Mouse (Mus musculus) forebrain, embryonic 15.5 days (tissue): Measurements from ENCODE around the gene Rpl32. TPM values are rescaled to one million over a fixed set of nuclear protein-coding genes. Genes with fewer than 3 reads are reported as not detected.
A peak's percentile ranks its signal among the peaks of the same experiment; 100 is the strongest.

ENCODE experiments used
- ATAC-seq: fragments of 200-750 bp; cut with Nextera tagmentation; replicated peaks from 2 replicates; pipeline ENCODE4 v1.8.0; 2017; ENCODE audit warnings: mild to moderate bottlenecking, moderate TSS enrichment, moderate library complexity
- H3K27ac ChIP-seq: fragments of 300-500 bp; sonication (generic); replicated peaks from 2 replicates; pipeline ENCODE4 v1.5.1; 2015; ENCODE audit warnings: mild to moderate bottlenecking, inconsistent platforms
- H3K27me3 ChIP-seq: fragments of 300-500 bp; sonication (generic); 2 replicates; pipeline ENCODE4 v1.6.1; 2015; ENCODE audit warnings: inconsistent platforms
- H3K36me3 ChIP-seq: fragments of 300-500 bp; sonication (generic); 2 replicates; pipeline ENCODE4 v1.6.1; 2015; ENCODE audit warnings: mild to moderate bottlenecking, inconsistent platforms
- H3K4me1 ChIP-seq: fragments of 300-500 bp; sonication (generic); 2 replicates; pipeline ENCODE4 v1.6.1; 2015; ENCODE audit warnings: inconsistent platforms
- H3K4me2 ChIP-seq: fragments of 300-500 bp; sonication (generic); replicated peaks from 2 replicates; pipeline ENCODE4 v1.6.1; 2015; ENCODE audit warnings: mild to moderate bottlenecking, inconsistent platforms
- H3K4me3 ChIP-seq: fragments of 300-500 bp; sonication (generic); 2 replicates; pipeline ENCODE4 v1.5.1; 2015; ENCODE audit warnings: mild to moderate bottlenecking, inconsistent platforms
- H3K9ac ChIP-seq: fragments of 300-500 bp; sonication (generic); replicated peaks from 2 replicates; pipeline ENCODE4 v1.6.1; 2015; ENCODE audit warnings: mild to moderate bottlenecking, inconsistent platforms
- H3K9me3 ChIP-seq: fragments of 300-500 bp; sonication (generic); 2 replicates; pipeline ENCODE4 v1.6.1; 2016; ENCODE audit warnings: inconsistent platforms
- WGBS: fragments of 180-500 bp; shearing (Covaris S2); methylation state at CpG from one replicate; pipeline ENCODE4 v1.1.7; 2015; ENCODE audit warnings: mixed read lengths; 5-methylcytosine and 5-hydroxymethylcytosine counted together
- polyA plus RNA-seq: library from polyadenylated mRNA; unstranded; fragments of >200 nt; fragmentation: Nextera tagmentation; extraction: Ambion mirVana; gene quantifications from 2 replicates; pipeline ENCODE4 v1.2.1, GENCODE M21; 2015

Rpl32 gene
- polyA plus RNA-seq = 1,339 and 1,342 TPM in 2 replicates

DNA sequence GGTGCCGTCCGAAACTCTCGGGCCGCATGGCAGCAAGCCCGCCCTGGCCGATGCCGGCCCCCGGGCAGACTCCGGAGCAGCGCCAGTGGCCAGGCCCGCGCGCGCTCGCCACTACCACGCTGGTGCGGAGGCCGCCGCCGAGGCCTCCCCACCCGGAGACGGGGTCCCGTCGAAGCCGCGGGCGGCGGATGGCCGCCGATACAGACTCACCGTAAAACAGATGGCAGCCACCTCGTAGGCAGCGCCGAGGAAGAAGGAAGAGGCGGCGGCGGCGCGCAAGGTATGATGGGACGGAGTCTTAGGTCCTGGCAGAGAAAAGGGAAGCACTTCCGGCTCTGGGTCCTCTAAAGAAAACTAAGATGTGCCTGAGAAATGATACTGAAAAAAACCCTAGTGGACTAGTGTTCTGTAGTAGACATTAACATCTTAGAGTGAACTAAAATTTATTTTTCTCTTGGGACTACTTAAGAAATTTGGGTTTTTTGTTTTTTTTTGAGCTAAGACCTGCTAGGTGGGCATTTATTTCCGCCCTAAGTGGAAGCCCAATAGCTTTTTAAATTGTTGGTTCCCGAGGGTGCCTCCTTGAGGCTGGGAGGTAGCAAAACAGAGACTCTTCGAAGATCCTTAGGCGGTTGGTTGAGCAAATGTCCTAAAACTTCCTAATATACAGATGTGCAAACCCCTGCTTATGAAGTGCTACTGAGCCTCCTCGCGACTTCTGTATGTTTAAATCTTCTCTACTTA, at the start of gene Rpl32:
Rpl32 (minus strand) TSS at position 260 of the 744 bp plus-strand sequence.
- H3K4me2 ChIP-seq = peak within 1 kb of the TSS; percentile 71
- peak; percentile 92 for ATAC-seq
- WGBS = under 1% methylated on average over 47 of the region's 47 CpGs

DNA sequence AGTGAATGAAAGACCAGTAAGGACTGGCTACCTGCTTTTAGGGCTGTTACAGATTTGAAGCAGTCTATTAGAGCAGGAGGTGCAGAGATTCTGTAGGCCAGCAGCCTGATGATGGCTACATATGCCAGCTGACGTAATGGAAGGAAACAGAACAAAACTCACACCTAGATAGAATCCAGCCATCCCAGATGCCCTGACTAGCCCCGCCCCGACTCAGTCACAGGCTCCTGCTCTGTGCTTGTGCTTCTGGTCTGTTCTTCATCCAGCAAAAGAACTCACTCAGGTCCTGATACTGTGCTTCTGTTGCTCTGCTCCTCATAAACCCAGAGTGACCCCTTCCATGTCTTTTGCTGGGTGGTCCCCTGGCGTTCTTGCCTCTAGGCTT, 47.8 kb upstream of the Rpl32 start:
- no peak for ATAC-seq
- H3K9ac ChIP-seq = no peak overlapping the region
- H3K27me3 ChIP-seq = no peaks in the 10 kb centered on the region
- H3K4me3 ChIP-seq = no peak overlapping the region
- 69% methylated on average over 4 of the region's 4 CpGs for WGBS
- H3K9me3 ChIP-seq = no peaks in the 10 kb centered on the region
- no peak overlapping the region for H3K4me2 ChIP-seq
- H3K4me1 ChIP-seq = peaks cover 29% of the 10 kb centered on the region
- no peak overlapping the region; the same call in 1 of the 2 replicates for H3K27ac ChIP-seq
- H3K36me3 ChIP-seq = no peaks in the 10 kb centered on the region

More for the DNA sequence above, at the start of gene Rpl32:
- Histone ChIP-seq H3K27me3 (no peaks in the 10 kb centered on the region), H3K36me3 (peaks cover 30% of the 10 kb centered on the region), H3K27ac (peak within 1 kb of the TSS; percentile 97), H3K4me3 (peak within 1 kb of the TSS; percentile 66), H3K9me3 (no peaks in the 10 kb centered on the region), H3K9ac (peak within 1 kb of the TSS; percentile 83), H3K4me1 (peaks cover 23% of the 10 kb centered on the region)

DNA sequence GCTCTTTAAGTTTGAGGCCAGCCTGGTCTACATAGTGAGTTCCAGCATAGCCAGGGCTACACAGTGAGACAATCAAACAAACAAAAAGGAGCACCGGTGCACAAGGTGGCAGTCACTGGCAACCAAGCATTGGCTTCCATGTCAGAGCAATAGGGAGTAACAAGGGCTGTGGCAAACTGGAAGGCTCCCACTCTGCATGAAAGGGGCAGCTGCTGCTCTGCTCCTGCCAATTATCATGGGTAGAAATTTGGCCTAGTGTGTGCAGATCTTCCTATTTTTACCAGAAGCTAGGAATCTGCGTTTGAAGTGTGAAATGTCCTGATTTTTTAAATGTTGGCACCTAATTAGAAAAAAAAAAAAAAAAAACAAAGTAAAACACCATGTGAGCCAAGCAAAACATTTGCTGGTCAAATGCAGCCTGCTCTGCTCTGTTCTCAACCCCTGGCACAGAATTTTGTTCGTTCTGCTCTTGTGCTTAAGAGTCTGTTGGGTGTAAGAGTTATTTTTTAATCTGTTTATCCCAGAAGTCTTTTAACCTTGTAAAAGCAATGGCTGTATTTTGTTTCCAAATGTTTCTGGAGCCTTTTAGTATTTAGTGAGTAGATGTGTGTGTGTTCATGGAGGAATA, 47.3 kb upstream of the Rpl32 start:
- no peak overlapping the region; the same call in 1 of the 2 replicates for H3K27ac ChIP-seq
- H3K4me2 ChIP-seq = no peak overlapping the region
- WGBS = 62% methylated on average over 3 of the region's 3 CpGs
- ATAC-seq = no peak
- no peaks in the 10 kb centered on the region for H3K9me3 ChIP-seq
- H3K27me3 ChIP-seq = no peaks in the 10 kb centered on the region
- no peak overlapping the region for H3K4me3 ChIP-seq
- H3K9ac ChIP-seq = no peak overlapping the region
- H3K4me1 ChIP-seq = peaks cover 29% of the 10 kb centered on the region
- no peaks in the 10 kb centered on the region for H3K36me3 ChIP-seq

DNA sequence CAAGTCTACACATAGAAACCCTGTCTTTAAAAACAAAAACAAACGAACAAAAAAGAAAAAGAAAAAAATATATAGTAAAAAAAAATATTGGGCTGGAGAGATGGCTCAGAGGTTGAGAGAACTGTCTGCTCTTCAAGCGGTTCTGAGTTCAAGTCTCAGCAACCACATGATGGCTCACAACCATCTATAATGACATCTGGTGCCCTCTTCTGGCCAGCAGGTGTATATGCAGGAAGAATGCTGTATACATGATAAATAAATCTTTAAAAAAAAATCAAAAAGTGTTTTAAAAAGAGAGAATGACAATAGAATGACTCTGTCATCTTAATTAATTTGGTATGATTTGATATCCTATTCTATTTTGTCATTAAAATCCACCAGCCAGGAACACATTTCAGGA, 45.9 kb upstream of the Rpl32 start:
- H3K27me3 ChIP-seq = no peaks in the 10 kb centered on the region
- no peak for ATAC-seq
- WGBS = 75% methylated on average over 2 of the region's 2 CpGs
- no peaks in the 10 kb centered on the region for H3K9me3 ChIP-seq
- peaks cover 29% of the 10 kb centered on the region for H3K4me1 ChIP-seq
- 0 out of 2 replicates have a peak, but pooled peaks cover under 1% of the 10 kb centered on the region for H3K36me3 ChIP-seq
- H3K27ac ChIP-seq = no peak overlapping the region
- no peak overlapping the region for H3K4me3 ChIP-seq
- H3K4me2 ChIP-seq = no peak overlapping the region
- no peak overlapping the region for H3K9ac ChIP-seq

DNA sequence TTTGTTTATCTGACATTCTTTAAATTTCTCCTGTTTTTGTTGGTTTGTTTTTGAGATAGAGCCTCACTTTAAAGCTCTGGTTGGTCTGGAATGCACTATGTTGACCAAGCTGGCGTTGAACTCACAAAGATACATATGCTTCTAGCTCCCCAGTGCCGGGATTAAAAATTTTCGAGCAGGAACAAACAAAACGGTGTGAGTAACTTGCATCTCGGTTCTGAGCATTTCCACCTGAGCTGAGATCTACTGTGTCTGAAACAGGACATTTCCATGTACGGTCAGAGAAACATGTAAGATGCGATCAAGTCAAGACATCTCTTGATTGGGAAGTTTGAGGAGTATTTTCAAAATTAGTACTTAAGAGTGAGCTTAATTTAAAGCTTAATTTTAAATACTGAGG, 45.4 kb upstream of the Rpl32 start:
- H3K4me3 ChIP-seq = peak overlapping the region; percentile 52
- H3K4me1 ChIP-seq = peaks cover 29% of the 10 kb centered on the region
- H3K9ac ChIP-seq = peak overlapping the region; percentile 58
- H3K27ac ChIP-seq = peak overlapping the region; percentile 89
- H3K9me3 ChIP-seq = no peaks in the 10 kb centered on the region
- 36% methylated on average over 7 of the region's 7 CpGs for WGBS
- no peak for ATAC-seq
- H3K36me3 ChIP-seq = peaks cover 5% of the 10 kb centered on the region
- no peaks in the 10 kb centered on the region for H3K27me3 ChIP-seq
- peak overlapping the region; percentile 51 for H3K4me2 ChIP-seq

DNA sequence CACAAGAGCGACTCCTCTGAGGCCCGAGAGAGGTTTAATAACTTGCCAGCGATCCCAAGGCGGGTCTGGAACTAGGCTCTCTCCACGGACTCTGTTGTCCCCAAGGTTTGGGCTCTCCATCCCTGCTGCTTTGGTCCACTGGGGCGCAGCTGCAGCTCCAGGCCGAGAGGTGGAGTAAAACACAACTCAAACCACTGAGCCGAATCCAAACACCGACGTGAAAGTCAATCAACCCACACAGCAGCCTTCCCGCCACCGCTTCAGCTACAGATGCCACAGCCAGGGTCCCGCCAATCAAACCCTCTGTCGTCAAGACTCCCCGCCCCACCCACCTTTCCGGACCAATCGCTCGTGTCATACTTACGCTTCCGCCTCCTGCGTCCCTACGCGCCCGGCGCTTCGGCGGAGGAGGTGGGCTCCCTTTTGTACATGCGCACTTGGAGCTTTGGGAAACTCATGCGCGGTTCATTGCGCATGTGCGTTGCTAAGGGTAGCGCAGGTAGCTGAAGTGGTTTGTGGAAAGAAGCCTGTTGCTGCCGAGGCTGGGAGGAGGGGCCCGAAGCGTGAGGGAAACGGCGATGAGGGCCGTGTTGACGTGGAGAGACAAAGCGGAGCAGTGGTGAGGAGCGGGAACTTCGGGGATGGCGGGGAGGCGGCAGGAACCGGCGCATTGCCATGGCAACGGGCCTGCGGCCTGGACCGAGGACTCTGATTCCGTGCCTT, 44.7 kb upstream of the Rpl32 start, which contains the start of the genes Mbd4 and Ift122:
Mbd4 (minus strand) TSS at position 281 of the 723 bp plus-strand sequence.
Ift122 (plus strand) TSS at position 380 of the 723 bp plus-strand sequence.
- under 1% methylated on average over 51 of the region's 51 CpGs for WGBS
- Histone ChIP-seq H3K4me1 (peaks cover 29% of the 10 kb centered on the region), H3K27ac (peak within 1 kb of the TSS; percentile 89), H3K9ac (peak within 1 kb of the TSS; percentile 58), H3K9me3 (no peaks in the 10 kb centered on the region), H3K4me2 (peak within 1 kb of the TSS; percentile 76), H3K36me3 (peaks cover 10% of the 10 kb centered on the region), H3K27me3 (no peaks in the 10 kb centered on the region), H3K4me3 (peak within 1 kb of the TSS; percentile 52)
- peak; percentile 99 for ATAC-seq

DNA sequence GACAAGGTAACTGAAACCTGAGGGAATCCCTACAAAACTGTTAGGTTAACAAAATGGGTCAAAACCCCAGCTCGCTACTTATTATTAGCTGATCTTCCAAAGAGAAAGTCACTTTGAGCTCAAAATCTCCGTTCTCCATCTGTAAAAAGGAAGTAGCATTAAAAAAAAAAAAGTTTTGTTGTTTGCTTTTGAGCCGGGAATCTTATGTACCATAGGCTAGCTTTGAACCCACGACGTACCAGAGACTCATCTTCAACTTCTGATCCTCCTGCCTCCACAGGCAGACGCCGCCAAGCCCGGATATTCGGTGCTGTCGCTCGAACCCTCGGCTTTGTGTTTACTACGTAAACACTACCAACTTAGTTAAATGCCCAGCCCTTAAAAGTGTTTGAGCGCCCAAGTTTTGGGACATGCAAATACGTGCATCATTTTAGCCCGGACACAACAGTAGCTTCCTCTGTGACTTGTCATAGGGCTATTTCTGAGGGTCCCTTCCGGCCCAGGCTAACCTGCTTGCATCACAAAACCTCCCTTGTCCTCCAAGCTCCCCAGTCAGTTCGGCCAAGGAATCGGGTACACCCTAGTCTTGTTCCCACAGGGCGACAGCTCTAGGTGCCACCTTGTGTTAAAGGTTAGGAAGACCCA, 44.0 kb upstream of the Rpl32 start:
- Histone ChIP-seq H3K9me3 (no peaks in the 10 kb centered on the region), H3K27me3 (no peaks in the 10 kb centered on the region), H3K36me3 (peaks cover 11% of the 10 kb centered on the region), H3K4me3 (peak overlapping the region; percentile 52), H3K9ac (peak overlapping the region; percentile 55), H3K27ac (peak overlapping the region; percentile 89), H3K4me2 (peak overlapping the region; percentile 76), H3K4me1 (peaks cover 29% of the 10 kb centered on the region)
- no peak for ATAC-seq
- 5% methylated on average over 20 of the region's 20 CpGs for WGBS

DNA sequence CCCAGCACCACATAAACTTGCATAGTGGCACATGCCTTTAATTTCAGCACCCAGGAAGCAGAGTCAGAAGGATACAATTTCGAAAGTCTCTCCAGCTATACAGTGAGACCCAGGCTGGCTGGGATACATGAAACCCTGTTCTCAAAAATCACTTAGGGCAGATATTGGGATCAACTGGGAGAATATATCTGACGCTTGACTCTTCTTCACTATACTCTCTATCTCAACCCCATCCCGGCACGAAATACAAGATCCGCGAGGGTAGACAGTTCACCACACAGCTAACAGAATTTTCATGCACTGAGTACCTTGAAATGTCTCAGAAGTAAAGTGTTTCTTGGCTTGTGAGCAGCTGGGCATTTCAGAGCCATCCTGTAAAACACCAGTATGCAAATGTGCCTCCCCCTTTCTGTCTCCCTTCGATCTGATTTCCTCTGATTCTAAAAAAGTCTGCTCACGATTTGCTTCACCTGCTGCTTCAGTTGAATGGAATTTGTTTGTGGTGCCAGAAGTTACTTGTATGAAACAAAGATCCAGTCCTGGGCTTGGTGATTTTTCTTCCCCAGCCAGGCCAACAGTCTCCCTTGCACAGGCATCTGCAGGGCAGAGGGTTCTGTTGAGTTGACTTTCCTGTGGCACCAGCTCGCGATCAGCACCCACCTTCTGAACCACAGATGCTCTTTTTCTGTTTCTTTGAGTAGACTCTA, 40.2 kb upstream of the Rpl32 start:
- Histone ChIP-seq H3K4me1 (peaks cover 12% of the 10 kb centered on the region), H3K27me3 (no peaks in the 10 kb centered on the region), H3K9ac (no peak overlapping the region), H3K36me3 (peaks cover 21% of the 10 kb centered on the region), H3K27ac (no peak overlapping the region), H3K9me3 (no peaks in the 10 kb centered on the region), H3K4me2 (no peak overlapping the region), H3K4me3 (no peak overlapping the region)
- no peak for ATAC-seq
- 94% methylated on average over 10 of the region's 10 CpGs for WGBS

DNA sequence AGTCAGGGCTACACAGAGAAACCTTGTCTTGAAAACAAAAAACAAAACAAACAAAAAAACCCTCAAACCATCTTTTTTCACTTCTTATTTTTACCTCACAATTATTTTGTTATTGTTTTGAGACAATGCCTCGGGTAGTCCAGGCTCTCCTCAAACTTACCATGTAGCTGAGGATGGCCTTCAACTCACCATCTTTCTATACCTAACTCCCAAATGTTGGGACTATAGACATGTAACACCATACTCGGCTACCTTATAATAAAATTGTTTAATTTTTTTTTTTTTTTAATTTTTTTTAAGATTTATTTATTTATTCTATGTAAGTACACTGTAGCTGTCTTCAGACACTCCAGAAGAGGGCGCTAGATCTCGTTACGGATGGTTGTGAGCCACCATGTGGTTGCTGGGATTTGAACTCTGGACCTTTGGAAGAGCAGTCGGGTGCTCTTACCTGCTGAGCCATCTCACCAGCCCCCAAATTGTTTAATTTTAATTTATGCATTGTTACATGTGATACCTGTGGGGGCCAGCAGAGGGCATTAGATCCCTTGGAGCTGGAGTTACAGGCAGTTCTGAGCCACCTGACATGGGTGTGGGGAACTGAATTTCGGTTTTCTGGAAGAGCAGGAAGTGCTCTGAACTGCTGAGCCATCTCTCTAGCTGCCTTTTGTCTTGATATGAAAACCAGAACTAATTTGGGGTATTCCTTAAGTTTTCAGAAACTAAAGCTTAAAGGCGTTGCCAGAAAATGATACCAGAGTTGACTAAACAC, 38.3 kb upstream of the Rpl32 start:
- Histone ChIP-seq H3K4me1 (peaks cover under 1% of the 10 kb centered on the region; the same call in 1 of the 2 replicates), H3K4me3 (no peak overlapping the region), H3K9me3 (no peaks in the 10 kb centered on the region), H3K27ac (peak overlapping the region; percentile 3; the same call in 1 of the 2 replicates), H3K27me3 (no peaks in the 10 kb centered on the region), H3K36me3 (peaks cover 35% of the 10 kb centered on the region), H3K4me2 (no peak overlapping the region), H3K9ac (no peak overlapping the region)
- 43% methylated on average over 8 of the region's 8 CpGs for WGBS
- ATAC-seq = no peak

DNA sequence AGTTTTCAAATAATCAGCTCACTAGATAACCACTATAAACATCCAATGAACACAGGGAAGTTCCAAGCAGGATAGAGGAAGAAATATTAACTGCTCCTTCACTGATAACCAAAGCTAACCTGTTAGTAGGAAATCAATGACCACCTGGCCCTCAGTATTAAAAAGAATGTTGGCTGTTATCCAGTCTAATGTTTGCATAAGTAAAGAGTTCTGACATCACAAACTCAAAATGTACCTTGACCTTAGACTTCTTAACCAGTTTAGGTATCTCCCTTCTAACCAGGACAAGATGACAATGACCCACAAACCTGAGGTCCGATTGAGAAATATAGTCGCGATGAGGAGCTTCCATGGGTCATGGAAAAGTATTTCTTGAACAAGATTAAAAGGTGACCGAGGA, 36.5 kb upstream of the Rpl32 start:
- no peak overlapping the region for H3K4me3 ChIP-seq
- H3K36me3 ChIP-seq = peaks cover 41% of the 10 kb centered on the region
- WGBS = 93% methylated on average over 4 of the region's 4 CpGs
- no peak for ATAC-seq
- no peak overlapping the region for H3K9ac ChIP-seq
- no peak overlapping the region for H3K4me2 ChIP-seq
- no peak overlapping the region for H3K27ac ChIP-seq
- H3K4me1 ChIP-seq = no peaks in the 10 kb centered on the region
- no peaks in the 10 kb centered on the region for H3K27me3 ChIP-seq
- no peaks in the 10 kb centered on the region for H3K9me3 ChIP-seq
